Mouse (Mus musculus): Measurements from ENCODE around the gene Fam78b. TPM values are rescaled to one million over a fixed set of nuclear protein-coding genes. Genes with fewer than 3 reads are reported as not detected.

Gene Fam78b
- not detected in 2 replicates for total RNA-seq (2014; fragmentation: Nextera tagmentation)
- total RNA-seq (2017), result 0.38 TPM in 1 of 2 replicates, not detected in the other

- ATAC-seq (replicated peaks; ENCODE audit: low FRiP score, low TSS enrichment, poor library complexity, severe bottlenecking), result no peak
Measured at GRCm38 (mm10) chr1:167001174-167001843, at the start of gene Fam78b. Gene Fam78b (plus strand): TSS chr1:167001417.

GRCm38 (mm10) chr1:166964508-166964907 is 36.7 kb upstream of the Fam78b start:
- ATAC-seq (replicated peaks; ENCODE audit: low FRiP score, low TSS enrichment, poor library complexity, severe bottlenecking), result no peak

DNA sequence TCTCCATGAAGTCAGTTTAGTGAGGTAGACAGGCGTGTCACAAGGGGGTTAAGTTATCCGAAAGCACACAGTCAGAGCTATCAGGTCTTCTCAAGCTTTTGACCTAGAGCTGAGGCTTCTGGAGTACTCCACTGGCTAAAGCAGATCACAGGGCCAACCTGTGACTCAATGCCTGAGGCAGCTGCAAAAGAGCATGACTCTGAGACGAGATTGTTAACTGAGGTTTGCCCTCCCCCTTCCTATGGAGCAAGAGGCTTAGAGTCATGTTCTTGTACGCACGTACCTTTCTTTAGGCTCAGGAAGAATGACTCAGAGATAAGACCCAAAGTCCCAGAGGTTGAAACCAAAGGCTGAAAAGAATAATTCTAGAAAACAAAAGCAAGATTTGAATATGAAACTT is 32.9 kb upstream of the Fam78b start:
- no peak for ATAC-seq (replicated peaks; ENCODE audit: low FRiP score, low TSS enrichment, poor library complexity, severe bottlenecking)

GRCm38 (mm10) chr1:166973731-166974130 is 27.5 kb upstream of the Fam78b start:
- ATAC-seq (replicated peaks; ENCODE audit: low FRiP score, low TSS enrichment, poor library complexity, severe bottlenecking), result no peak

DNA sequence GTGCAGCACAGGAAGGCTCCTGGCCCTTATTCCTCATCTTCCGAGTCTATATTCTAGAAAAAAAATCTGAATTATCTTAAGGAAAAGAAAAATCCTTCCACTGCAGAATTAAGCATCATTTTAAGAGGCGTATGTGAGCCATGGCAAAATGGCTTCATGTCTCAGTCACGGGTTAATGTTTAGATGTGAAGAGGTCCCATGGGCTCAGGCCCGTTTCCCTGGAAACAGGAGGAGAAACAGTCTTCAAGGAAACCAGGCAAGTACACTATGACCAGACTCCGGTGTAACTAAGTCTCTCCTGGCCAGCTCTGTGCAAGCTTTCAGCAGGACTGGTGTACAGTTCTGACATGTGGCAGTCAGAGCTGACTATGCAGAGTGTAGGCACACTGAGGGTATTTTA is 22.6 kb upstream of the Fam78b start:
- no peak for ATAC-seq (replicated peaks; ENCODE audit: low FRiP score, low TSS enrichment, poor library complexity, severe bottlenecking)

DNA sequence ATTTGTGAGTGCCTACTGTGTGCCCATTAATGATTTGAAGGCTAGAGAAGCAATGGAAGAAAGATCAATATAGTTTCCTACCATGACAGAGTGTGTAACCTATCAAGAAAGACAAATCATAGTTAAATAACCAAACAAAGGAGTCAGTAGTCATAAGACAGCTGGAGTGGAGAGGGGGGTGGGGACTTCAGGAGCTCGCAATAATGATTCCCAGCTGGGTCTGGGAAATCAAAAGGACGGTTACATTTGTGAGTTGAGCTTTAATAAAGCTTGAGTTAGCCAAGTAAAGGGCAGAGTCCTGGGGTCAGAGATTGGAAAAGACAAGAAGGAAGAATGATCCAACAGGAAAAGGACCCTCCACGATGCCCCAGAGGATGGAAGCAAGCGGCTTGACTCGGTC is 7.0 kb upstream of the Fam78b start:
- ATAC-seq (replicated peaks; ENCODE audit: low FRiP score, low TSS enrichment, poor library complexity, severe bottlenecking), result no peak

DNA sequence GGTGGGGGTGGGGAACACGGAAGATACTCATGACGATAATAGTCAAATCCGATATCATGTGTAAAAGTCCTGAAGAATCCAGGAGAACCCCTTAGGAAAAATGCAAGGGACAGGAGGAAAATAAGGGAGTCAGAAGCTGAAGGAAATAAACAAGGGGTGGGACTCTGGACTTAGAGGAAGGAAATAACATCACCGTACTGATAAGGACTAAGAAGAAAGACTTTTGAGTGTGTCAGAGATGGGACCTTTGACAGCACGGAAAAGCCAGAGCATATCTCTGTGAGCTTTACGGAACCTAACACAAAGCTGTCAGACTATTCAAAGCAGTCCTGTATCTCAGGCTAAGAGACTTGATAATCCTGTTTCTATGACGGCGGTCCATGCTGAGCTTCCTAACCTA is 5.0 kb upstream of the Fam78b start:
- ATAC-seq (replicated peaks; ENCODE audit: low FRiP score, low TSS enrichment, poor library complexity, severe bottlenecking), result no peak

DNA sequence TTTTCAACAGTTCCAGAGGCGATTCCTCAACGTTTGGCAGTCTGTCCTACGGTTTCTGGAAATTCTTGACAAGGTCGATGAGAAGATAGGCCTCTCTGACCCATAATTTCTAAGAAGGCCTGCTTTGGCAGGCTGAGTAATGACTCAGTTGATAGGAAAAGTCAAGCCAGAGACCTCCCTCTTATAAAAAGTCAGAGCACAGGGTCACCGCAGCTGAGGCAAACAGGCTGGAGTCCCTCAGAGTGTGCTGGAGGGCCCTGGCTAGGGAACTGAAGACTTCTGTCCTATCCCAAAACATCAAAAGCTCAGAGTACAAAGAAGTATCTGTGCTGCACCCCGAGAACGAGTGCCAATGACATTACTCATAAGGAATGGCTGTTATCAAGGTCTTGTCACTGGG is 4.4 kb upstream of the Fam78b start:
- ATAC-seq (replicated peaks; ENCODE audit: low FRiP score, low TSS enrichment, poor library complexity, severe bottlenecking), result no peak

DNA sequence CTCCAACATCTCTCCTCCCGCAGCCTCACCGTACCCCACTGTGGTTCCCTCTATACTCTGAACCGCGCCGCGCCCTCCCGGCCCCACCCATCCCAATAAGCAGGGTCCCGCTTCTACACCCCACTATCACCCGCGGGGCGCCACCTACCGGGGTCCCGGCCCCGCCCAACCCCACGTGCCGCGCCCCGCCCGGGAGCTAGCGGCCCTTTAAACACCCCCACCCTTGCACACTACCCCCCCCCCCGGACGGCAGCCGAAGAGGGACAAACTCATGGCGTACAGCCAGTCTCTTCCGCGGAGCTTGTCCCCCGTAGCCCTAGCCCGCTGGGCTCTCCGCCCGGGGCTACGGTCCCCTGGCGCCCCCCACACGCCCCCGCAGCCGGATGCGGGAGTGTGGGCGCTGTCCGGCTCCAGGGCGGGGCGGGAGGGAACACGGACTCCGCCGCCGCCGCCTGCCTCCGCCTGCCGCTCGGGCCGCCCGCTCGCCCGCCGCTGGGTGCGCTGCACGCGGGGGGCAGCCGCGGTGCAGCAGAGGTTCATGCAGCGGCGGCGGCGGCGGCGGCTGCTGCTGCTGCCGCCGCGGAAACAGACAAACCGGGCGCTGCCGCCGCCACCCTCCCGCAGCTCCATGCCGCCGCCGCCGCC is 566 bp upstream of the Fam78b start:
- no peak for ATAC-seq (replicated peaks; ENCODE audit: low FRiP score, low TSS enrichment, poor library complexity, severe bottlenecking)

- no peak for ATAC-seq (replicated peaks; ENCODE audit: low FRiP score, low TSS enrichment, poor library complexity, severe bottlenecking)
Measured at GRCm38 (mm10) chr1:167001844-167002485, 748 bp downstream of the Fam78b start.

- ATAC-seq (replicated peaks; ENCODE audit: low FRiP score, low TSS enrichment, poor library complexity, severe bottlenecking), result peak; percentile 41; the same call in 1 of the 2 replicates
Measured at GRCm38 (mm10) chr1:167002486-167002850, 1.3 kb downstream of the Fam78b start.

DNA sequence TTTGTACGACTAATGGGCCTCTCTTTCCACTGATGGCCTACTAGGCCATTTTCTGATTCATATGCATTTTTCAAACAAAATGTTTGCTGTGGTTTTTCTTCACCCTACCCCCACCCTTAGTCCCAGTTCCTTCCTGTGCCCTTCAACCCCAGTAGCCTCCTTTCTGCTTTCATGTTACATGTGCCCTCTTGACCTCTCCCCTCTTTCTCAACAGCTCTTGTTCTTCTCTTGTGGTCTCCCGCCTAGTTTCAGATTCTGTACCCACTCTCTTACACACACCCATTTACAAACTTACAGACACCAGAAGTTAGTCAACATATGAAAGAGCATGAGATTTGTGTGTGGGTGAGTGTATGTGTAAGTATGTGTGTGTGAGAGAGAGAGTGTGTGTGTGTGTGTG is 3.4 kb downstream of the Fam78b start:
- ATAC-seq (replicated peaks; ENCODE audit: low FRiP score, low TSS enrichment, poor library complexity, severe bottlenecking), result no peak

DNA sequence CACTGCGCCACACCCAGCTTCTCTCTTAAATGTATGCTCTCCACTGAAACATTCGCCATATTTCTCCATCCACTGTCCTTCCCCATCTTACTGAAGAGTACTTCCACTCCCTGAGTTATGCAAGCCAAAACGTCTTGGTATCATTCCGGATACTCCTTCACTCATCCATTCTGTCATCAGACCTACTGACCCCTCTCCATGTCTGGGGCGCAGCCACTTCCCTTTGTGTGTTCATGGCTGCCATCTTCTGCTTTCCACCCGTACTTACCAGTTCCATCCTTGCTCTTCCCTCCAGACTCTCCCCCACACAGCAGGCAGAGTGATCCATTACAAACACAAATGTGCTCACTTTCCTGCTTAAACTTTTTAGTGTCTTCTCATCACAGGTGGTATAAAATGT is 6.1 kb downstream of the Fam78b start:
- ATAC-seq (replicated peaks; ENCODE audit: low FRiP score, low TSS enrichment, poor library complexity, severe bottlenecking), result no peak

DNA sequence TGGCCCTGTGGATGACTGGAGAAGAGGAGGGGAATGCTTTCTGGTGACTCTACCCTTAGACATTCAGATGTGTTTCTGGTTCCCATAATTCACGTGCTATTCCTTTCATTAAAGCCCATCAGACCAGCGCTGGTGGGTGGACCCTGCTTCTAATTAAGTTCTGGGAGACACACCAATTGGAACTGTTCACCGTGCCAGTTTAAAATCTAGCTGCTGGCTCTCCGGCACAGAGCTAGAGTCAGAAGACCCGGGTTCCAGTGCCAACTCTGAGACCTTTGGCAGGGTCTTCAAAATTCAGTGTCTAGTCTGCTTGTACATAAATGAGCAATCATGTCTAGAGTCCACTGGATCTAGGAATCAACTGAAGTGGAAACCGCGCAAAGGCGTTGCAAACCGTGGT is 9.0 kb downstream of the Fam78b start:
- no peak for ATAC-seq (replicated peaks; ENCODE audit: low FRiP score, low TSS enrichment, poor library complexity, severe bottlenecking)

GRCm38 (mm10) chr1:167011301-167011700 is 10.1 kb downstream of the Fam78b start:
- ATAC-seq (replicated peaks; ENCODE audit: low FRiP score, low TSS enrichment, poor library complexity, severe bottlenecking), result no peak

DNA sequence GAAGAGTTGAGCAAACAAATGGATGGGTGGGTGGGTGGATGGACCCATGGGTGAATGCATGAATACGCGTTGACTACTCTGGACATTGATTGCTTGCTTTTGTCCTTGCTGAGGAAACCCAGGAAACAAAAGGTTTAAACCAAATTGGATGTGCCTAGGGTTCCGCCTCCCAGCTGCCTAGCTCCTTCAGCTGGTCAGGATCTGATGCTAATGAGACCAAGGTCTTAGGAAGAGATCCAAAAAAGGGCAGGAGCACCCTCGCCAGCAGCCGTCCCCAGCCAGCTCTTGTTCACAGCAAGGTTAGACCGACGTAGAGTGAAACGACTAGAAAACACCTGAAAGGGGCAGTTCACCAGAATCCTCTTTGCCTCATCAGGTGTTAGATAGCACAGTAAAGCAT is 11.4 kb downstream of the Fam78b start:
- ATAC-seq (replicated peaks; ENCODE audit: low FRiP score, low TSS enrichment, poor library complexity, severe bottlenecking), result no peak

- no peak for ATAC-seq (replicated peaks; ENCODE audit: low FRiP score, low TSS enrichment, poor library complexity, severe bottlenecking)
Measured at GRCm38 (mm10) chr1:167013234-167013864, 12.1 kb downstream of the Fam78b start.

DNA sequence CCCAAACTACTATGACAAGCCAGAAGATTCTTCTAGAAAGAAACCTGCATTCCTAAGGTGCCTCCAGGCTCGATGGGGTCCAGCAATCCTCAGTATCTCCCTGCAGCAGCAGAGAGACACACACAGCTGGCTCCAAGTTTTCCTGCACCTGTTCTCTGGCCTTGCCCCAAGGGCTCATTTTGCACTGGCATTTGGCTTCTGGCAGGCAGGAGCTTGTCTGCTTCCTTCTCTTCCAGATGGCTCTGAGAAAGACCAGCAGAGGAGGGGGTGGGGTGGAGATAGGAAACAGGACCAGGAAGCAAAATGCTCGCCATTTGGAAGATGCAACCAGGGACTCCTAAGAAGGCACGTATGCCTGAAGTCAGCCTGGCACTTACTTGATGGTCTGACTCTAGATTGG is 15.1 kb downstream of the Fam78b start:
- ATAC-seq (replicated peaks; ENCODE audit: low FRiP score, low TSS enrichment, poor library complexity, severe bottlenecking), result no peak

- no peak for ATAC-seq (replicated peaks; ENCODE audit: low FRiP score, low TSS enrichment, poor library complexity, severe bottlenecking)
Measured at GRCm38 (mm10) chr1:167022001-167022424, 20.8 kb downstream of the Fam78b start.

DNA sequence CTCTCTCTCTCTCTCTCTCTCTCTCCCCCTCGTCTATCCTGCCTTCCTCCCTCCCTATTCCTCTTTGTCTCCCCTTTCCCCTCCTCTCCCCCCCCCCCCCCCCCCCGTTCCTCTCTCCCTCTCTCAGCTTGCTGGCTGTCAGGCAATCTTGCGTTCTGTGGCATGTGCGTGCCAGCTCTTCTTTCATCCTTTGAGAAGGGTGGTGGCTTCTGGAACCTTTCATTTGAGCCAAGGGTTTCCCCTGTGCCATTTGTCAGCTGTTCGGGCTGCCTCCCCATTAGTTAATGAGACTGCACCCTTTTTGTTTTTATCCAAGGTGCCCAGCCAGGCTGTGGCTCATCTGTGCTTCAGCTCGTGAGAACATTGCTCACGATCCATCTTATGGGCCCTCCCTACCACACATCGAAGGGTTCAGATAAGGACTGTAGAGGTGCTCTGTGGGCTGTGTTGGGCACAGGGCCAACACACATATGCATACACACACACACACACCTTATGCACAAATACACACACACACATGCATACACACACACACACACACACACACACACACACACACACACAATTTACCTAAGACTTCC is 21.4 kb downstream of the Fam78b start:
- ATAC-seq (replicated peaks; ENCODE audit: low FRiP score, low TSS enrichment, poor library complexity, severe bottlenecking), result no peak

Measured in megakaryocyte-erythroid progenitor cell, adult 5-6 weeks (primary cell).